Mouse (Mus musculus): Measurements from ENCODE around the gene Iars. TPM values are rescaled to one million over a fixed set of nuclear protein-coding genes. Genes with fewer than 3 reads are reported as not detected.
"Not testable (repeated sequence)": the region's sequence is repeated elsewhere in the genome, so short reads cannot be mapped to it uniquely, and the experiment has no call there.

Gene Iars
- total RNA-seq, 2 experiments from 2014 or later = 75.9 to 76.2 TPM

DNA sequence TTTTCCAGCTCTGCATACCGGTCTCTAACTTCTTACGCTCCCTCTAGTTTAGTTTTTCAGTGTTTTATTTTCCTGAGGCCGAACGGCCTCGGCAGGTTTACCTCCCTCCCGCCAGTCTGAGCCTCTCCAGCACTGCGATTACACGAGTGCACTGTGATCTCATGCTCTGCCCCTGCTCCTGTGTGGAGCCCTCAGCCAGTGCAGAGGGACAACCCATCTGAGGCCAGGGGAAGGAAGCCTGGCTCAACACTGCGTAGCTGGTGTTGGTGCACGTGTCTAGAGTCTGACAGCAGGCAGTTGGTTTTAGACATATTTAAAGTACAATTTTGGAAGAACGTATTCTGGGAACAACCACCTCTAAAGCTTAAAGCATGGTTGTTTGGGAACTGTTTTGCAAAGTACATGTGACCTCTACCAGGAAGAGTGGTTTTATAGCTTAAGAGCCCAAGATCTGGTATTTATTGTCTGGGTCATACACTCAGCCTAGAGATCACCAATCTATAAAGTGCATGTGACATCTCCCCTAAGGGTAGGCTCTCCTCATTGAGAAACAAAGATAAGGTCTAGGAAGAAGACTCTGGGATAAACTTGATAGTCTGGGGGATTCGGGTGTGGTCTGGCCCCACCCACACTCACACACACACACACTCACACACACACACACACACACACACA lies 30.3 kb downstream of the Iars start:
- intact Hi-C loops (cut with DNase I) = loop anchor here (10.0 kb wide), 1 partner anchor 47 kb away; no protein-coding TSS in a partner anchor
- no peak for DNase-seq

DNA sequence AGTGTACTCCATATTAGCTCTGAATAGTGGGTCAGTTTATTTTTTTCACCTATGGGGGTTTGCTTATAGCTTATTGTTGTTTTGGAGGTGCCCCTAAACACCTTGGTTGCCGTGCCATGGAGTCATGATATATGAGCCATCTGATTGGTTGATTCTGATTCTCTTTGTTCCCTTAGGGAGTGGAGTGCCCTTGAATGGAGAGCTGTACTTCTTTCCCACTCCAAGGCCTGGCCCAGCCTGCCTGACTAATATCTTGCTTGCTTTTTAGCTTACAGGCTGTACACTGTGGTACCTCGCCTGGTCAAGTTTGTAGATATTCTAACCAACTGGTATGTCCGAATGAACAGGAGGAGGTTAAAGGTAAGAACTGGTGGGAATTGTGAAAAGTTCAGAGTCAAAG lies 37.4 kb downstream of the Iars start:
- DNase-seq = no peak
- intact Hi-C loops (cut with DNase I) = loop anchor here (10.0 kb wide), 1 partner anchor 55 kb away; no protein-coding TSS in a partner anchor

DNA sequence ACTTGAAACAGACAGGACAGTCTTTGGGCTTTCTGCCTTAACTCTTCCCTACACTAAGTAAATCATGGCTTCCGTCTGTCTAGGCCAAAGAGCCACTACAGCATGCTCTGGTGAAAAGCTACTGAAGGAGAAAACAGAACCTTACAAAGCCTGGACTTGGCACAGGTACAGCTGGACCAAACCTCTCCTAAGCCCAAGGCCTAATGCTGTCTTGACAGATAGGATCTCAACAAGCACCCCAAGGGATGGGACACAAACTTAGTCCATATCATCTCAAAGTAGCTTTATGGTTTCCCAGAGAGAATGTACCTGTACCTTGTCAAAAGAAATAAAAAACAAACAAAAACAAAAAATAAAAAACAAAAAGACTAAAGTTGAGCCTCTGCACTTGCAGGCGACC lies 54.5 kb downstream of the Iars start:
- DNase-seq = no peak
- intact Hi-C loops (cut with DNase I) = no loop called here

DNA sequence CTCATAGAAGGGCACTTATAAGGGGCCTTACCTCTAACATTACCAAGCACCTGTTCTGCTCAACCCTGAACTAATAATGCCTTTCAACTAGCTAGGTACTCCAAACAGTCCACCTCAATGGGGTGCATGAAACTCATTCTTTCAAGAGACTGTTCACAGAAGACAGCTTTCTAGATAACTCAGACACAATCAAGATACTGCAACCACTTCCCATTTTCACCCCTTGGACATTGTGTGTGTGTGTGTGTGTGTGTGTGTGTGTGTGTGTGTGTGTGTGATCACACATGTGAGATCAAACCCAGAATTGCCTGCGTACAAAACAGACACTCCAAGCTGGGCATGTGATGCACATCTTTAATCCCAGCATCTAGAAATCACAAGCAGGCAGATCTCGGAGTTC lies 56.1 kb downstream of the Iars start:
- DNase-seq = no peak
- intact Hi-C loops (cut with DNase I) = no loop called here

DNA sequence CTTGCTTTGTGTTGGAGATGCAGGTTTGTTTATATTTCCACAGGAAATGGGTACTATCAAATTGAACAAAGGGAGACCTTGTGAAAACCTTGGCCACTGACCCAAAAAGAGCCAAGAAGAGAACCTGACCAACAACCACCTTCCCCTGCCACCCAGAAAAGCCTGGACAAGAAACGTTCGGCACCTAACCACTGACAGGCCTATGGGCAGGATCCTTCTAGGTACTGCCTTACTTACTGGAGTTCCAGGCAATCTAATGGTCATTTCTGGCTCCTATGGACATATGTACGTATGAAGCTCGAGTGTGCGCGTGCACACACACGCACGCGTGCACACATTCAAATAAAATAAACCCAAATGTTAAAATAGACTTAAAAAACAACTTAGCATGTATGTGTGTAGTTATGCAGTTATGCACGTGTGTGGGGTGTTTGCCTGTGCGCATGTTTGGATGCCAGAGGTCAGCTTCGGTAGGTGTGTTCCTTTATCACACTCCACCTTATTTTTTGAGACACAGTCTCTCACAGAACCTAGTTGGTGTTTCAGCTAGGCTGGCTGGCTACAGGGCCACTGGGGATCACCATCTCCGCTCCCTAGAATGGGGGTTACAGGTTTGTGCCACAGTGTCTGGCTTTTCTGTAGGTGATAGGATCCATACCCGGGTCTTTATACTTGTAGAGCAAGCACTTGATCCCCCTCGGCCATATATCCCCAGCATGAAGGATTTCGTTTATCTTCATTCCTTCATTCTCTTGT lies 59.6 kb downstream of the Iars start:
- DNase-seq = no peak
- intact Hi-C loops (cut with DNase I) = no loop called here

DNA sequence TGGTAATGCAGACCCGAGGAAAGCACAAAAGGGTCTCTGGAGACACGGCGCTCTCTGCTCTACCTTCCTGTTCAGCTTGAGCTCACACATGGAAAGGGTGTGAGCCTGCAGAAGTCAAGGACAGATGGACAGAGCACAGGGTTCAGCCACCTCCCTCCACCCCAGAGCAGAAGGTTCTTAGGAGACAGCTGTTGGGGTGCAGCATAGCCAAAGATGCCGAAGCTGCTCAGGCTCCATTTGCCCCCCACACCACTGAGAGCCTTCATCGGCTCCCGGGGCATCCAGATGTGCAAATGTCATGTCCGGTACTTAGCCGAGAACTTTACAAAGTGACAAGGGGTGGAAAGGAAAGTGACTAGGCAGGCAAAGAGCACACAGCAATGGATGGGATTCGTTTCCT lies 74.7 kb downstream of the Iars start:
- DNase-seq = no peak
- intact Hi-C loops (cut with DNase I) = no loop called here

DNA sequence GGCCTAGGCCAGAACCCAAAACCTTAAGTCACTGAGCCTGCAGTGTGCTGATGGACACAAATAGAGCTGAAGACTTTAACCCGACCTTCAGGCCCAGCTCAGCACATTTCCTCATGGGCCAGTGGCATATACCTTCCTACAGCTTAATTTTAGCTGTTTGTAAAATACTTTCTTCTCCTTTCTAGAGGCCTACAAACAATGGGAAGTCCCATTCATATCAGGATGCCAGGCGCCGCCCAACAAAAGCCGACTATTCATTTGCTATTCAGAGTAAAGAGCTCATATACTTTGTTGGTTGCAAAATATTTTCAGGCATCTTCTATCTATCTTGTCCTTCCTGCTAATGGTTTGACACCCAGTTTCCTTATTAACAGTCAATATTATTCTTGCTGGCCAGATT lies 76.1 kb downstream of the Iars start:
- DNase-seq = no peak
- intact Hi-C loops (cut with DNase I) = no loop called here

DNA sequence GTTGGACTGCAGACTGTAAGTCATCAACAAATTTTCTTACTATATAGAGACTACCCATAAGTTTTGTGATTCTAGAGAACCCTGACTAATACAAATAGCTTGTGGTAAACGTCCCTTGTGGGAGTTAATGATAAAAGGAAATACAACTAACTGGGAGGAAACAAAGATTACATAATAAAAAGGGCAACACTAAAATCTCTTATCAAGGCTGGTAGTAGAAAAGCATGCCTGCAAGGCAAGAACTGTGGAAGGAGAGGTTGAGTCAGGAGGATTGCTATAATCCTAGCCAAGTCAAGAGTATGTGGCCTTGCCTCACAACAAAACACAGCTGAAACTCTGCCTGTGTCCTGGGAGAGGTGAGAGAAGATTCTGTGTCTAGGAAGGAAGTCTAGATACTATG lies 78.8 kb downstream of the Iars start:
- DNase-seq = no peak
- intact Hi-C loops (cut with DNase I) = no loop called here

DNA sequence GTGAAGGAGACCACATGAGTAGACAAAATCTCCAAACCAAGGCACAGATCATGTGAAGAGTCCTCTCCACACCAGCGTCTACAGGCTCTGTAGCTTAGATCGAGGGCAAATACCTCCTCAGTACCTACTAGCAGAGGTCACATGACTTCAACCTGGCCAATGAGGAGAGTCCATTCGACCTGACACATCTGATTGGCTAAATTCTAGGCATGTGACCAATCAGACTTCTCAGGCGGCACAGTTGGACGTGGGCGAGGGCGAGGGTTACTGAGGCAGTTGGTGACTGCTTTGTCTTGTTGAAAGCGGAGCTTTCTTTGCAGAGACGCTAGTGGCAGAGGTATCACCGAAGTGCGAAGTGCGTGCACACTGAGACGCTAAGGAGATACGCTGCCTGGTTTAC lies 80.3 kb downstream of the Iars start:
- DNase-seq = no peak
- intact Hi-C loops (cut with DNase I) = no loop called here

DNA sequence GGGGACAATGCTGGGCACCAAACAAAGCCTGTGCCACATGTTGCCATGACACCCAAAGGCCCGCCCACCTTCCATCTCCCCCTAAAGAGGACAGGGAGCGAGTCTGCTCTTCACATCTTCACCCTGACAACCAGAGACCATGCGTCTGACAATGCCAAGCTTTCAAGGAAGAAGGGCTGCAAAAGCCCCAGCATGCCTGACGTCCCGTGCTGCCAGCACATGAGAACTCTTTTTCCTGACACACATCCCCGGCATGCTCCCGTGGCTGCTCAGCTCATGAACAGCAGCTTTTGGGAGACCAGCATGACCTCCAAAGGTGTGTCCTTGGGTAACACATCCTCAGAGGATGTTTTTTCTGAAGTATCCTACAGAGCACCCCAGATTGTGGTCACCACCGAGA lies 83.4 kb downstream of the Iars start:
- intact Hi-C loops (cut with DNase I) = no loop called here
- DNase-seq = no peak

DNA sequence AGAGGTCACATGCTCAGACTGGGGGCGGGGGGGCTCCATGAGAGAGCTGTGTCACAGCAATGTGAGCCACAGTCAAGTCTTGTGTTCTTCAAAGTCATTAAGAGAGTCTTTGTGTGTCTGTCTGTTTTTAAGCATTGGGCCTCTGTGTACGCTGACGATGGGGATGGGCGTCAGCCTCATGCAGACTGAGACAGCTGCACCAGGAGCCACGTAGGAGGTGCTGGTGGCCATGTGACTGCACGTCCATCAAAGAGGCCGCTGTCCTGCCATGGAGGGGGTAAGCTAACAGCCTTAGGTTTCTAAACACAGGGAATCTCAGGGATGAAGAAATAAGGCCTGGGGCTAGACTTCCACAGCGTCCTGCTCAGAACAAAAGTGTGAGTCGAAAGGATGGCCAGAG lies 84.4 kb downstream of the Iars start:
- intact Hi-C loops (cut with DNase I) = no loop called here
- DNase-seq = no peak

DNA sequence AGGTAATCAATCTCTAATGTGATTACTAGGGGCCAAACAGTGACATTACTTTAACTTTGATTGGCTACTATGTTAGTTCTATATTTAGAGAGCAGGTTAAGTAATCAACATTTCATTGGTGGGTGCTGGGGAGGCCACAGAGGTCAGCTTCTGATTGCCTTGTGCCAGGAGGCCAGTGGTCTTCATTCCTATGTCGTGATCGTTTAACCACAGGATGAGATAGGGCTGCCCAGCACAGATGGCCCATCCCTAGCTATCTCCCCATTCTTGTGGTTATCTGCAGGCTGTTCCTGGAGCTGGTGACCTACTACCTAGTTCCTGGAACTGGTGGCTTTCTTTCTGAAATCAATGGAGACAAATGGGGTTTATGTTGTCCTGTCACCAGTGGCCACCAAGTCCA lies 86.1 kb downstream of the Iars start:
- no peak for DNase-seq
- intact Hi-C loops (cut with DNase I) = no loop called here

DNA sequence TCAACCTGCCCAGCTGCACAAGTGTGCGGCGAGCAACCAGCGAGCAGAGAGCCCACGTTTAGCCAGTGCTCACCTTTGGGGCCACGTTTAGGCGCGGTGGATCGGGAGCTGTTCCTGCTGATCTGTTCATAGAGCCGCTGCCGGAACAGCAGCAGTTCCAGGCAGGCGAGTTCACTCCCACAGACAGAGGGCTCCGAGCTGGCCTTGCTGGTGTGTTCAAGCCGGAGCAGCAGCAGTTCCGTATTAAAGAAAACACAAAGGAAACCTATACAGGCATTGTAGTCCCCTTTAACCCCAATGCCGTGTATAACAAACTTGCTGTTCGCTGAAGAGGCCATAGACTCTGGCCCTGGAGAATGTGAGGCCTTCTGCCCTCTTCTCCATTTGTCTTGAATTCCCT lies 87.2 kb downstream of the Iars start:
- no peak for DNase-seq
- intact Hi-C loops (cut with DNase I) = no loop called here

DNA sequence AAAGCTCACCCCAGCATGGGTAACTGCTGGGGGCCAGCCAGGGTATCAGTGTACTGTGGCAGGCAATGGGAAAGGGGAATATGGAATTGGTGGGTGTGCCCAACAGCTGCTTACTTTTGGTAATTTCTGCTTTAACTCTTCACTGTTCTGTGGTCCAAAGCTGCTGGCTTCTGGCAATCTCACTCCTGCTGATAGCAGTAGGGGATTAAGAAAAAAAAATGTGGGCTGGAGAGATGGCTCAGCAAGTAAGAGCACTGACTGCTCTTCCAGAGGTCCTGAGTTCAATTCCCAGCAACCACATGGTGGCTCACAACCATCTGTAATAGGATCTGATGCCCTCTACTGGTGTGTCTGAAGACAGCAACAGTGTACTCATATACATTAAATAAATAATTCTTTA lies 89.6 kb downstream of the Iars start:
- DNase-seq; intact Hi-C loops (cut with DNase I): not testable (repeated sequence)

Other genes starting within 250 kb of the Iars start
- 1 to 10 TPM; 1.3 to 2.0 TPM for gene Tes3-ps, start 188.8 kb upstream of the Iars start, total RNA-seq (2021)
- gene Ecm2, start 177.3 kb upstream of the Iars start, total RNA-seq (2021) = 1 to 10 TPM; 7.7 to 9.5 TPM
- gene Aspn, start 137.7 kb upstream of the Iars start, total RNA-seq (2021) = 10 to 100 TPM; 18.0 to 20.4 TPM
- 1 to 10 TPM; 2.0 to 2.1 TPM for gene Omd, start 99.6 kb upstream of the Iars start, total RNA-seq (2021)
- 10 to 100 TPM; 23.1 to 26.8 TPM for gene Ogn, start 74.1 kb upstream of the Iars start, total RNA-seq (2021)
- 1 to 10 TPM in 1 of 2 experiments, under 1 TPM in 1; 0.86 to 1.7 TPM for gene Cenpp, start 29.3 kb upstream of the Iars start, total RNA-seq (2021)
- gene Nol8, start 29.0 kb upstream of the Iars start, total RNA-seq (2021) = 10 to 100 TPM in 1 of 2 experiments, 1 to 10 TPM in 1; 8.1 to 12.2 TPM
- gene Gm30302, start 116.9 kb downstream of the Iars start, total RNA-seq (2021) = not detected

Data from gastrocnemius, postnatal 36 days (tissue).